Mouse (Mus musculus) adrenal gland, postnatal 14 days (tissue): ENCODE measurements around the gene Dok1. TPM values are rescaled to one million over a fixed set of nuclear protein-coding genes. Genes with fewer than 3 reads are reported as not detected.
A peak's percentile ranks its signal among the peaks of the same experiment; 100 is the strongest.

Experiments
- DNase-seq: peaks from one replicate; pipeline ENCODE4 v3.0.0; 2021; ENCODE audit warnings: mixed read lengths
- total RNA-seq: library from RNA; stranded (reverse); gene quantifications from 2 replicates; pipeline ENCODE4 v1.2.3, GENCODE M21; 2021

Gene Dok1
- total RNA-seq, 1 experiment from 2014 or later, result 8.3 TPM

GRCm38 (mm10) chr6:83014482-83015466 is 18.5 kb downstream of the Dok1 start:
- peak; percentile 40 for DNase-seq

- DNase-seq, result peak; percentile 46
Observed at GRCm38 (mm10) chr6:83013444-83013843, 19.8 kb downstream of the Dok1 start.

GRCm38 (mm10) chr6:83011756-83012155 is 21.5 kb downstream of the Dok1 start:
- DNase-seq, result no peak

- no peak for DNase-seq
Observed at GRCm38 (mm10) chr6:83011255-83011654, 22.0 kb downstream of the Dok1 start.

- DNase-seq, result no peak
Observed at GRCm38 (mm10) chr6:83010010-83010409, 23.3 kb downstream of the Dok1 start.

- DNase-seq, result no peak
Observed at GRCm38 (mm10) chr6:83008659-83009058, 24.6 kb downstream of the Dok1 start.

GRCm38 (mm10) chr6:83006114-83006513 is 27.2 kb downstream of the Dok1 start:
- no peak for DNase-seq

GRCm38 (mm10) chr6:83005444-83006011 is 27.7 kb downstream of the Dok1 start:
- DNase-seq, result no peak

- peak; percentile 24 for DNase-seq
Observed at GRCm38 (mm10) chr6:83004872-83005271, 28.4 kb downstream of the Dok1 start.

- no peak for DNase-seq
Observed at GRCm38 (mm10) chr6:83004309-83004708, 29.0 kb downstream of the Dok1 start.

GRCm38 (mm10) chr6:83003850-83004249 is 29.4 kb downstream of the Dok1 start:
- no peak for DNase-seq

GRCm38 (mm10) chr6:83003082-83003481 is 30.2 kb downstream of the Dok1 start:
- no peak for DNase-seq

- DNase-seq, result no peak
Observed at GRCm38 (mm10) chr6:82999986-83000385, 33.3 kb downstream of the Dok1 start.

- DNase-seq, result no peak
Observed at GRCm38 (mm10) chr6:82998326-82998725, 34.9 kb downstream of the Dok1 start.

GRCm38 (mm10) chr6:82997511-82998102 is 35.7 kb downstream of the Dok1 start:
- peak; percentile 36 for DNase-seq

GRCm38 (mm10) chr6:82996740-82997315 is 36.4 kb downstream of the Dok1 start:
- peak; percentile 94 for DNase-seq

- no peak for DNase-seq
Observed at GRCm38 (mm10) chr6:82994372-82994771, 38.9 kb downstream of the Dok1 start.

GRCm38 (mm10) chr6:82993696-82994095 is 39.6 kb downstream of the Dok1 start:
- no peak for DNase-seq

GRCm38 (mm10) chr6:82987411-82987971 is 45.8 kb downstream of the Dok1 start:
- DNase-seq, result no peak
